Mouse (Mus musculus): Measurements from ENCODE around the gene Ccin.

The Ccin gene

GRCm38 (mm10) chr4:43972137-43972591 is 11.1 kb upstream of the Ccin start:
- in situ Hi-C loops (cut with MboI, MseI) = loop anchor here (25.0 kb wide), 1 partner anchor 935 kb away; the partner anchor contains the start of genes Fam214b, Pigo and Stoml2

GRCm38 (mm10) chr4:43973526-43973981 is 9.7 kb upstream of the Ccin start:
- in situ Hi-C loops (cut with MboI, MseI) = loop anchor here (25.0 kb wide), 1 partner anchor 936 kb away; the partner anchor contains the start of genes Fam214b, Pigo and Stoml2

- in situ Hi-C loops (cut with MboI, MseI) = loop anchor here (25.0 kb wide), 1 partner anchor 938 kb away; the partner anchor contains the start of genes Fam214b, Pigo and Stoml2
Measured at GRCm38 (mm10) chr4:43974914-43975616, 8.2 kb upstream of the Ccin start.

GRCm38 (mm10) chr4:43976223-43976740 is 7.0 kb upstream of the Ccin start:
- in situ Hi-C loops (cut with MboI, MseI) = no loop called here

GRCm38 (mm10) chr4:43978521-43979443 is 4.5 kb upstream of the Ccin start:
- in situ Hi-C loops (cut with MboI, MseI) = no loop called here

- in situ Hi-C loops (cut with MboI, MseI) = loop anchor here (5.0 kb wide), 1 partner anchor 52 kb away; no protein-coding TSS in a partner anchor
Measured at GRCm38 (mm10) chr4:43979746-43980145, 3.5 kb upstream of the Ccin start.

GRCm38 (mm10) chr4:43980236-43980635 is 3.0 kb upstream of the Ccin start:
- in situ Hi-C loops (cut with MboI, MseI) = loop anchor here (5.0 kb wide), 1 partner anchor 53 kb away; no protein-coding TSS in a partner anchor

GRCm38 (mm10) chr4:43980846-43981245 is 2.4 kb upstream of the Ccin start:
- in situ Hi-C loops (cut with MboI, MseI) = loop anchor here (5.0 kb wide), 1 partner anchor 54 kb away; no protein-coding TSS in a partner anchor

- in situ Hi-C loops (cut with MboI, MseI) = loop anchor here (5.0 kb wide), 1 partner anchor 54 kb away; no protein-coding TSS in a partner anchor
Measured at GRCm38 (mm10) chr4:43981251-43981650, 2.0 kb upstream of the Ccin start.

- in situ Hi-C loops (cut with MboI, MseI) = loop anchor here (5.0 kb wide), 1 partner anchor 55 kb away; no protein-coding TSS in a partner anchor
Measured at GRCm38 (mm10) chr4:43982053-43982732, 1.1 kb upstream of the Ccin start.

GRCm38 (mm10) chr4:43983756-43984155 is 473 bp downstream of the Ccin start:
- in situ Hi-C loops (cut with MboI, MseI) = loop anchor here (5.0 kb wide), 1 partner anchor 56 kb away; no protein-coding TSS in a partner anchor

- in situ Hi-C loops (cut with MboI, MseI) = loop anchor here (5.0 kb wide), 1 partner anchor 57 kb away; no protein-coding TSS in a partner anchor
Measured at GRCm38 (mm10) chr4:43984326-43984725, 1.0 kb downstream of the Ccin start.

GRCm38 (mm10) chr4:43988976-43989375 is 5.7 kb downstream of the Ccin start:
- in situ Hi-C loops (cut with MboI, MseI) = no loop called here

GRCm38 (mm10) chr4:43993072-43993471 is 9.8 kb downstream of the Ccin start:
- in situ Hi-C loops (cut with MboI, MseI) = no loop called here

- in situ Hi-C loops (cut with MboI, MseI) = no loop called here
Measured at GRCm38 (mm10) chr4:43994342-43994741, 11.1 kb downstream of the Ccin start.

- in situ Hi-C loops (cut with MboI, MseI) = no loop called here
Measured at GRCm38 (mm10) chr4:44003622-44004021, 20.3 kb downstream of the Ccin start.

- in situ Hi-C loops (cut with MboI, MseI) = no loop called here
Measured at GRCm38 (mm10) chr4:44004126-44004525, 20.8 kb downstream of the Ccin start, which contains the start of gene Clta. Gene Clta, plus strand, starts transcription at chr4:44004452.

- in situ Hi-C loops (cut with MboI, MseI) = no loop called here
Measured at GRCm38 (mm10) chr4:44004623-44005409, 21.5 kb downstream of the Ccin start.

- in situ Hi-C loops (cut with MboI, MseI) = no loop called here
Measured at GRCm38 (mm10) chr4:44010176-44010575, 26.9 kb downstream of the Ccin start.

- in situ Hi-C loops (cut with MboI, MseI) = no loop called here
Measured at GRCm38 (mm10) chr4:44010893-44011292, 27.6 kb downstream of the Ccin start.

Data from regulatory T cell (primary cell).